Mouse (Mus musculus) CH12.LX (cell line): ENCODE data around the gene Smad1. TPM values are rescaled to one million over a fixed set of nuclear protein-coding genes. Genes with fewer than 3 reads are reported as not detected.

ENCODE experiments used
- DNase-seq: peaks from one replicate; pipeline ENCODE4 v3.0.0-alpha.2; 2013; ENCODE audit errors: extremely low read depth
- H3K27ac ChIP-seq: 2 replicates; pipeline ENCODE4 v1.5.1; 2012; ENCODE audit warnings: low read depth, mild to moderate bottlenecking, control low read depth, moderate library complexity; ENCODE audit not compliant: insufficient read depth
- H3K27me3 ChIP-seq: replicated peaks from 2 replicates; pipeline ENCODE3; 2012; ENCODE audit warnings: inconsistent platforms
- H3K36me3 ChIP-seq, 2 experiments: replicated peaks in 1 of 2; 2 replicates each; pipeline versions ENCODE3 to v1.6.1; 2012; ENCODE audit warnings: inconsistent platforms in 1 of 2, low read length in 1 of 2, mild to moderate bottlenecking in 1 of 2, mixed read lengths in 1 of 2, moderate library complexity in 1 of 2; ENCODE audit not compliant: control insufficient read depth in 1 of 2, insufficient read depth in 1 of 2
- H3K4me1 ChIP-seq, 2 experiments: 2 replicates each; pipeline ENCODE4 v1.6.1; 2012; ENCODE audit warnings: inconsistent platforms in 1 of 2, moderate library complexity in 1 of 2; ENCODE audit not compliant: insufficient read depth in 2 of 2, control insufficient read depth in 1 of 2
- H3K4me2 ChIP-seq: 2 replicates; pipeline ENCODE4 v1.6.1; 2012; ENCODE audit warnings: low read depth, mild to moderate bottlenecking, control low read depth; ENCODE audit not compliant: poor library complexity, insufficient read depth, severe bottlenecking
- H3K4me3 ChIP-seq, 3 experiments: fragments of 150-350 bp in 1 of 3; sonication (generic) in 1 of 3; replicated peaks in 1 of 3; 2 replicates each; pipeline versions ENCODE3 to v1.5.1; 2011 to 2012; ENCODE audit warnings: low read depth in 2 of 3, low read length in 2 of 3, mild to moderate bottlenecking in 2 of 3, moderate library complexity in 2 of 3, control low read depth in 1 of 3, improper control_type of control experiment in 1 of 3, inconsistent platforms in 1 of 3, mixed read lengths in 1 of 3; ENCODE audit not compliant: poor library complexity in 1 of 3
- H3K79me2 ChIP-seq: replicated peaks from 2 replicates; pipeline ENCODE4 v1.6.1; 2012; ENCODE audit warnings: mild to moderate bottlenecking, moderate library complexity; ENCODE audit not compliant: control insufficient read depth, poor library complexity, insufficient read depth, severe bottlenecking; ENCODE audit errors: extremely low read depth
- H3K9ac ChIP-seq: 2 replicates; pipeline ENCODE4 v1.6.1; 2012; ENCODE audit warnings: low read depth, mild to moderate bottlenecking, control low read depth, moderate library complexity; ENCODE audit not compliant: insufficient read depth
- H3K9me3 ChIP-seq: replicated peaks from 2 replicates; pipeline ENCODE3; 2012; ENCODE audit warnings: low read length, inconsistent platforms, mixed read lengths
- BHLHE40 ChIP-seq: IDR thresholded peaks from 2 replicates; pipeline ENCODE4 v1.6.1; 2011; ENCODE audit warnings: mild to moderate bottlenecking, low read depth, low read length, improper control_type of control experiment
- CHD1 ChIP-seq: IDR thresholded peaks from 2 replicates; pipeline ENCODE4 v1.6.1; 2012; ENCODE audit warnings: low read depth, low read length, improper control_type of control experiment, inconsistent platforms
- CHD2 ChIP-seq: IDR thresholded peaks from 2 replicates; pipeline ENCODE4 v1.6.1; 2011; ENCODE audit warnings: low read length, improper control_type of control experiment
- E2F4 ChIP-seq: IDR thresholded peaks from 2 replicates; pipeline ENCODE4 v1.6.1; 2011; ENCODE audit warnings: low read depth, low read length, improper control_type of control experiment; ENCODE audit not compliant: insufficient replicate concordance
- KAT2A ChIP-seq: IDR thresholded peaks from 2 replicates; pipeline ENCODE4 v1.6.1; 2012; ENCODE audit warnings: low read length, improper control_type of control experiment, inconsistent platforms; ENCODE audit not compliant: insufficient replicate concordance
- MAFK ChIP-seq: IDR thresholded peaks from 2 replicates; pipeline ENCODE4 v1.6.1; 2011; ENCODE audit warnings: low read length, improper control_type of control experiment; ENCODE audit not compliant: insufficient replicate concordance
- MAX ChIP-seq: IDR thresholded peaks from 2 replicates; pipeline ENCODE4 v1.6.1; 2011; ENCODE audit warnings: low read length, improper control_type of control experiment
- MEF2A ChIP-seq: IDR thresholded peaks from 2 replicates; pipeline ENCODE4 v1.6.1; 2014; ENCODE audit warnings: low read depth, mild to moderate bottlenecking, inconsistent platforms, low read length, improper control_type of control experiment, borderline replicate concordance
- MXI1 ChIP-seq: IDR thresholded peaks from 2 replicates; pipeline ENCODE4 v1.6.1; 2011; ENCODE audit warnings: mild to moderate bottlenecking, low read depth, low read length, improper control_type of control experiment
- NRF1 ChIP-seq: IDR thresholded peaks from 2 replicates; pipeline ENCODE4 v1.6.1; 2014; ENCODE audit warnings: low read depth, mild to moderate bottlenecking, inconsistent platforms, low read length, improper control_type of control experiment, moderate library complexity
- PAX5 ChIP-seq: IDR thresholded peaks from 2 replicates; pipeline ENCODE4 v1.6.1; 2012; ENCODE audit warnings: low read length, inconsistent platforms, mixed read lengths
- POLR2AphosphoS2 ChIP-seq: IDR thresholded peaks from 2 replicates; pipeline ENCODE4 v1.6.1; 2011; ENCODE audit warnings: low read depth, low read length, improper control_type of control experiment
- RAD21 ChIP-seq: IDR thresholded peaks from 2 replicates; pipeline ENCODE4 v1.6.1; 2011; ENCODE audit warnings: low read depth, mild to moderate bottlenecking, low read length, improper control_type of control experiment, moderate library complexity
- RCOR1 ChIP-seq: conservative IDR thresholded peaks from 2 replicates; pipeline ENCODE4 v1.6.1; 2012; ENCODE audit warnings: low read depth, mild to moderate bottlenecking, inconsistent platforms, low read length, improper control_type of control experiment
- TBP ChIP-seq: conservative IDR thresholded peaks from 2 replicates; pipeline ENCODE4 v1.6.1; 2011; ENCODE audit warnings: low read depth, low read length, improper control_type of control experiment
- USF1 ChIP-seq: IDR thresholded peaks from 2 replicates; pipeline ENCODE4 v1.6.1; 2014; ENCODE audit warnings: low read depth, mild to moderate bottlenecking, inconsistent platforms, low read length, improper control_type of control experiment
- USF2 ChIP-seq: conservative IDR thresholded peaks from 2 replicates; pipeline ENCODE4 v1.6.1; 2011; ENCODE audit warnings: low read depth, low read length, improper control_type of control experiment
- ZC3H11A ChIP-seq: IDR thresholded peaks from 2 replicates; pipeline ENCODE4 v1.6.1; 2012; ENCODE audit warnings: low read depth, mild to moderate bottlenecking, inconsistent platforms, low read length, improper control_type of control experiment
- ZNF384 ChIP-seq: IDR thresholded peaks from 2 replicates; pipeline ENCODE4 v1.6.1; 2012; ENCODE audit warnings: low read depth, low read length, improper control_type of control experiment, inconsistent platforms
- dilution Hi-C: fragments of 300-500 bp; cut with MboI; formaldehyde crosslinking; loops from 2 replicates; pipeline ENCODE4 v1.14.3; 2020; ENCODE audit warnings: low sequenced_read_pairs; ENCODE audit not compliant: extremely low pct_unique_long_range_greater_than_20kb, extremely low pct_ligation_motif_present
- in situ Hi-C: fragments of 300-500 bp; cut with MboI; formaldehyde crosslinking; loops from 3 replicates; pipeline ENCODE4 v1.14.3; 2019; ENCODE audit warnings: low sequenced_read_pairs, low pct_ligation_motif_present, low pct_unique_long_range_greater_than_20kb, mixed read lengths
- polyA plus RNA-seq: library from polyadenylated mRNA; unstranded; fragments of >175 nt; gene quantifications from 2 replicates; pipeline ENCODE4 v1.2.1, GENCODE M21; 2012; ENCODE audit warnings: low read depth; ENCODE audit not compliant: insufficient read length
- total RNA-seq, 2 experiments: library from RNA; depleted of rRNA; stranded (reverse); fragments of 300-350 nt in 1 of 2; fragments of >200 nt in 1 of 2; gene quantifications; 2 replicates each; pipeline ENCODE4 v1.2.3; 2012 to 2014

The Smad1 gene
- total and polyA plus RNA-seq, 3 experiments = not detected

GRCm38 (mm10) chr8:79367959-79368358 lies 31.4 kb downstream of the Smad1 start:
- no peak overlapping the region for H3K9ac ChIP-seq
- TF ChIP-seq MEF2A (no peak), RAD21 (no peak)
- H3K27ac ChIP-seq = no peak overlapping the region
- no peak for DNase-seq
- H3K4me3 ChIP-seq = no peak overlapping the region
- no peak overlapping the region for H3K4me2 ChIP-seq
- H3K9me3 ChIP-seq = no peaks in the 10 kb centered on the region
- H3K79me2 ChIP-seq = no peaks in the 10 kb centered on the region
- peaks cover 10 to 24% of the 10 kb centered on the region in 2 experiments for H3K4me1 ChIP-seq
- dilution Hi-C loops = no loop called here
- no peaks in the 10 kb centered on the region for H3K36me3 ChIP-seq
- H3K27me3 ChIP-seq = no peaks in the 10 kb centered on the region
- in situ Hi-C loops = no loop called here

GRCm38 (mm10) chr8:79367350-79367749 lies 32.0 kb downstream of the Smad1 start:
- Histone ChIP-seq H3K36me3 (no peaks in the 10 kb centered on the region), H3K9ac (no peak overlapping the region), H3K4me2 (no peak overlapping the region), H3K79me2 (no peaks in the 10 kb centered on the region), H3K4me3 (no peak overlapping the region), H3K4me1 (peaks cover 10 to 25% of the 10 kb centered on the region in 2 experiments), H3K27me3 (no peaks in the 10 kb centered on the region), H3K9me3 (no peaks in the 10 kb centered on the region), H3K27ac (no peak overlapping the region)
- in situ Hi-C loops (no loop called here), dilution Hi-C loops (no loop called here)
- TF ChIP-seq MAFK = no peak
- no peak for TF ChIP-seq USF1
- no peak for TF ChIP-seq USF2
- TF ChIP-seq MXI1 = no peak
- no peak for TF ChIP-seq MEF2A
- no peak for TF ChIP-seq PAX5
- TF ChIP-seq CHD2 = no peak
- TF ChIP-seq CHD1 = no peak
- no peak for TF ChIP-seq POLR2AphosphoS2
- no peak for TF ChIP-seq RCOR1
- TF ChIP-seq NRF1 = no peak
- no peak for DNase-seq

GRCm38 (mm10) chr8:79366227-79366626 lies 33.1 kb downstream of the Smad1 start:
- Histone ChIP-seq H3K9ac (no peak overlapping the region), H3K4me3 (no peak overlapping the region), H3K4me1 (peaks cover 10 to 27% of the 10 kb centered on the region in 2 experiments), H3K36me3 (no peaks in the 10 kb centered on the region), H3K9me3 (no peaks in the 10 kb centered on the region), H3K27ac (no peak overlapping the region), H3K79me2 (no peaks in the 10 kb centered on the region), H3K27me3 (no peaks in the 10 kb centered on the region), H3K4me2 (no peak overlapping the region)
- in situ Hi-C loops (no loop called here), dilution Hi-C loops (no loop called here)
- DNase-seq = no peak
- TF ChIP-seq KAT2A (no peak), ZNF384 (no peak), E2F4 (no peak), MAX (no peak), BHLHE40 (peak; percentile 40; the same call in 1 of the 2 replicates), TBP (no peak), CHD2 (no peak), ZC3H11A (no peak)
